Mouse (Mus musculus): ENCODE measurements around the gene Kbtbd13.
"Not testable (repeated sequence)": the region's sequence is repeated elsewhere in the genome, so short reads cannot be mapped to it uniquely, and the experiment has no call there.

Gene Kbtbd13

DNA sequence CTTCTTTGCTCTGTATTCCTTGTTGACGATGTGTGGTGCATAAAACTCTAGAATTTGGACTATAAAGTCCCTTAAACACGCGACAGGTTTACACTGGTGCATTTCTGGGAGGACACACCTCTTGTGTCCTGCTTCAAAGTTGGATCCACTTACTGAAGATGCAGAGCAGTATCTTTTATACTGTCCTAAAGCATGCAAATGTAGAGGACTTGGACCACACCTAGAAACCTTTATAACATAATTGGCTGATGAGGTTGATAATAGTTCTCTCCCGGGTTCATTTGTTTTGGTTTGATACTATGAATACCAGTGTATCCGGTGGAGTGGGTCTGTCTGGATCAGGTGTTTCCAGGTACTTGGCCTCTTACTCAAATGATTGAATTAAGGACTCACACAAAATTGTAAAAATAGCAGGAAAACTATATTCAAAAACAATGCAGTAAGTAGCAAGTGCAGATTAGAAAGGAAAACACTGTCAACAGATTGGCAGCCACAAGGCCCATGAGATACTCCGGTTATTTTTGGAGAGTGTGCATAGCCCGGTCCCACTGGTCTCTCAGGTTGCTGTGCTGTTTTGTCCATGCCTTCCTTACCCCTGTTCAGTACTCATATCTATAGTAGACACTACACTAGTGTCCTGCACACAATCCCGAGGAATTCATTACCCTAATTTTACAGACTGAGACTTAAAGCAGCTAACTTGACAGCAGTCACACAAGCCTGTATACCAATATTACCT is 44.2 kb downstream of the Kbtbd13 start:
- no peak for DNase-seq (ENCODE audit: low read depth, low spot score)

DNA sequence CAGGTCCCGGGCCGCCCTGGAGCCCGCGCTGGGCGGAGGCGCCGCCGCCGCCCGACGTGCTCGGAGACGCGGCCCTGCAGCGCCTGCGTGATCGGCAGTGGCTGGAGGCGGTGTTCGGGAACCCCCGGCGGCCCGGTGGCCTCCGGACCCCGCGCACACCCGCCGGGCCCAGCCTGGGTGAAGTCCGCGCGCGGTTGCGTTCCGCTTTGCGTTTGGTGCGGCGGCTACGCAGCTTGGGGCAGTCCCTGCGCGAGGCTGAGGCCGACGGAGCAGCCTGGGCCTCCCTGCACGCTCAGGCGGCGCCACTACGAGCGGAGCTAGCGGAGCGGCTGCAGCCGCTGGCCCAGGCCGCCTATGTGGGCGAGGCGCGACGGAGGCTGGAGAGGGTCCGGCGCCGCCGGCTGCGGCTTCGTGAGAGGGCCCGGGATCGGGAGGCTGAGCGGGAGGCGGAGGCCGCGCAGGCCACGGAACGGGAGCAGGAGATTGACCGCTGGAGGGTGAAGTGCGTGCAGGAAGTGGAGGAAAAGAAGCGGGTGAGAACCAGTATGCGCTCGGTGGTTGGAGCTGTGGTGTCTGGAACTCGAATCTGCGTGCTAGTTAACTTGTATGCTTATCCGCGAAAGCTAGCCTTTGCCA is 44.9 kb downstream of the Kbtbd13 start:
- no peak for DNase-seq (ENCODE audit: low read depth, low spot score)

DNA sequence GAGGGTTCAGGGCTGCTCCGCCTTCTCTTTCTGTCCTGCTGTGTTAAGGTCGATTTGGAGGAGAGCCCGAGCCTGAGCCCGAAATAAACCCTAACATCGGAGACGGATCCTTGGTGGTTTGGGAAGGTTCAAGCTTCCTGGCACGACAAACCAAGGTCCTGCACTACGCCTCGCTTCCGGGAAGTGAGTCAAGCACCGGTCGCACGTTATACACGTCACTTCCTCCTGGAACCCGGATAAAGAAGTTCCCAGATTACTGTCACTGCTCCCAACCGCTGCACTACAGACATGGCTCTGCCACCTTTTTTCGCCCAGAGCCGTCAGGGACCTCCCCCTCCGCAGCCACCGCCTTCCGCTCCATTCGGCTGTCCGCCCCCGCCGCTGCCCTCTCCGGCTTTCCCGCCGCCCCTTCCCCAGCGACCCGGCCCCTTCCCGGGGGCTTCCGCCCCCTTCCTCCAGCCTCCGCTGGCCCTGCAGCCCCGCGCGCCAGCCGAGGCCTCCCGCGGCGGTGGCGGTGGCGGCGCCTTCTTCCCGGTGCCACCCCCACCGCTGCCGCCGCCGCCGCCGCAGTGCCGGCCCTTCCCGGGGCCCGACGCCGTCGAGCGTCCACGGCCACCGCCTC is 45.5 kb downstream of the Kbtbd13 start, which contains the start of gene Pdcd7:
Gene Pdcd7 (plus strand): TSS at position 251 of the 622 bp plus-strand sequence.
- DNase-seq (ENCODE audit: low read depth, low spot score) = peak; percentile 97

DNA sequence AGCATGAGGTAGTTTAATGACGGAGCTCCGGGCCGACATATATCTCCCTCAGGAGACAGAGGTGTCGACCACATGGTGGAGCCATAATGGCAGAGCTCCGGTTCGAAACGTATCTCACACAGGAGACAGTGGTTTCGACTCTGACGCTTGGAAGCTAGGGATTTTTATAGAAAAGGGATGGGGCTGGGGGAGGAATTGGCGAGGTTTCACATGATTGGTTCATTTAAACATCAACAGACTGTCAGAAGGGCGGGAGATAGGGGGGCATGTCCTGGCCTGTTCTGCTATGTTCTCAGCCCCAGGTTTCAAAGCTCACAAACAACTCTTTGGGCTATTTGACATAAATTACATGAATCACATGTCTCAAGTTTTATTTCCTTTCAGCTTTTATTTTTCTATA is 46.0 kb downstream of the Kbtbd13 start:
- DNase-seq (ENCODE audit: low read depth, low spot score) = not testable (repeated sequence)

DNA sequence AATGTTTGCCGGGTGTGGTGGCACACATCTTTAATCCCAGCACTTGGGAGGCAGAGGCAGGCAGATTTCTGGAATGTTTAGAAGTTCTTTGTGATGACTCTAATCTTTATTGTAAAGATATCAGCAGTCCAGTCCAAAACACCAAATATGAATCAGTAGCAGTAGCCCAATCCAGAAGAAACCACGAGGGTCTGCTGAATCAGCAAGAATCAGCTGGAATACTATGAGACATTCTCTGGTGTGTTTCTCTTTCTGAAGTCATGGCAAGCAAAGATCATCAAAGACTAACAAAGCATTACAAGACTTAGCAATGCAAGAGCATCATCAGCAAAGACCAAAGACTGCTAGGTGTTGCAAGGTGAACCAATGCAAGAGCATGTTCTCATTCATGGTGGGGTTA is 51.0 kb downstream of the Kbtbd13 start:
- no peak for DNase-seq (ENCODE audit: low read depth, low spot score)

DNA sequence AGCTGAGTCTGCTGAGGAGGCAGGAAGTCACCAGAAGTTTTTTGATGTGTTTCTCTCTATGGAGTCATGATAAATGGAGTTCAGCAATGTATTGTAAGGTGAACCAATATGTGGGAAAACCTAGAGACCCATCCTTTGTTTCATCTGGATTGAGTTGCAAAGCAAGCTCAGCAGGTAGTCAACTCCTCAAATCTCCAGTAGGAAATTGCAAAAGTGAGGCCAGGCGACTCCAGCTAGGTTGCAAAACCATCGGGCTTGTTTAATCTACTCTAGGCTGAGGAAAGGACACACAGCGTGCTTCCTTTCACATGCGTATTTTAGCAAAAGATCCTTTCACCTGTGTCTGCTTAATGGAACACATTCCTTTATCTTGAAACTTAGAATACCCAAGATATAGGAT is 52.3 kb downstream of the Kbtbd13 start:
- no peak for DNase-seq (ENCODE audit: low read depth, low spot score)
